Mouse (Mus musculus) thymus, adult 2 months (tissue): ENCODE measurements around the gene Gpsm3.
"Not testable (repeated sequence)": the region's sequence is repeated elsewhere in the genome, so short reads cannot be mapped to it uniquely, and the experiment has no call there.

Experiments used
- CTCF ChIP-seq: fragments of 200-500 bp; IDR thresholded peaks from 2 replicates; pipeline ENCODE4 v1.5.1; 2012; ENCODE audit warnings: mild to moderate bottlenecking, control low read depth, low read length, moderate library complexity, borderline replicate concordance; ENCODE audit not compliant: control insufficient read depth, poor library complexity, insufficient read depth; ENCODE audit errors: extremely low read depth
- POLR2A ChIP-seq: fragments of 200-500 bp; IDR thresholded peaks from 2 replicates; pipeline ENCODE4 v1.6.1; 2012; ENCODE audit warnings: mild to moderate bottlenecking, low read length, control low read depth, moderate library complexity; ENCODE audit not compliant: control insufficient read depth, poor library complexity, insufficient read depth; ENCODE audit errors: extremely low read depth

GRCm38 (mm10) chr17:34543567-34543966, 46.0 kb upstream of the Gpsm3 start:
- TF ChIP-seq POLR2A, CTCF: not testable (repeated sequence)
